Mouse (Mus musculus) ovary, postnatal 36 days (tissue): ENCODE measurements at regions not wholly inside any gene's neighbourhood (a gene's known extent, or its start where the extent isn't known, plus 50 kb on each side); places are given as distances from the start of the nearest gene placed in this dataset.

ENCODE experiments used
- DNase-seq: peaks from one replicate; pipeline ENCODE4 v3.0.0; 2022; ENCODE audit warnings: low spot score, mixed read lengths

- no peak for DNase-seq
Observed at GRCm38 (mm10) chr6:112119180-112119579, 154.4 kb upstream of the Lmcd1 start.

GRCm38 (mm10) chr6:112133522-112133921 is 140.0 kb upstream of the Lmcd1 start:
- DNase-seq: peak; percentile 25

GRCm38 (mm10) chr6:112152535-112153364 is 120.8 kb upstream of the Lmcd1 start:
- no peak for DNase-seq

- DNase-seq: no peak
Observed at GRCm38 (mm10) chr6:112167487-112167886, 106.1 kb upstream of the Lmcd1 start.

GRCm38 (mm10) chr6:112176344-112176743 is 97.2 kb upstream of the Lmcd1 start:
- no peak for DNase-seq

- no peak for DNase-seq
Observed at GRCm38 (mm10) chr6:112187636-112188035, 85.9 kb upstream of the Lmcd1 start.

- DNase-seq: peak; percentile 59
Observed at GRCm38 (mm10) chr6:112191032-112191431, 82.5 kb upstream of the Lmcd1 start.

- DNase-seq: peak; percentile 70
Observed at GRCm38 (mm10) chr6:112197445-112197844, 76.1 kb upstream of the Lmcd1 start.

GRCm38 (mm10) chr6:112199241-112199640 is 74.3 kb upstream of the Lmcd1 start:
- no peak for DNase-seq

GRCm38 (mm10) chr6:112202120-112202519 is 71.4 kb upstream of the Lmcd1 start:
- DNase-seq: no peak

- no peak for DNase-seq
Observed at GRCm38 (mm10) chr6:112203321-112203720, 70.2 kb upstream of the Lmcd1 start.

- no peak for DNase-seq
Observed at GRCm38 (mm10) chr6:112204956-112205355, 68.6 kb upstream of the Lmcd1 start.

GRCm38 (mm10) chr6:112205420-112205995 is 68.0 kb upstream of the Lmcd1 start:
- DNase-seq: no peak

GRCm38 (mm10) chr6:112207229-112207628 is 66.3 kb upstream of the Lmcd1 start:
- DNase-seq: no peak

GRCm38 (mm10) chr6:112210238-112210950 is 63.2 kb upstream of the Lmcd1 start:
- DNase-seq: peak; percentile 29

- no peak for DNase-seq
Observed at GRCm38 (mm10) chr6:112216868-112217267, 56.7 kb upstream of the Lmcd1 start.

- no peak for DNase-seq
Observed at GRCm38 (mm10) chr6:112218248-112218647, 55.3 kb upstream of the Lmcd1 start.

- DNase-seq: no peak
Observed at GRCm38 (mm10) chr6:112219641-112220040, 53.9 kb upstream of the Lmcd1 start.

- DNase-seq: no peak
Observed at GRCm38 (mm10) chr6:112220149-112220548, 53.4 kb upstream of the Lmcd1 start.

- DNase-seq: no peak
Observed at GRCm38 (mm10) chr6:112221373-112221772, 52.2 kb upstream of the Lmcd1 start.

- no peak for DNase-seq
Observed at GRCm38 (mm10) chr6:112223325-112223724, 50.2 kb upstream of the Lmcd1 start.
